ENCODE assay signal across 10 mouse cellular contexts in genomic region chr4:124759305-124759811, GRCm38 (mm10). TPM values are rescaled to one million over a fixed set of nuclear protein-coding genes. Genes with fewer than 3 reads are reported as not detected.
DNase-seq lines count a peak whose midpoint lies in the region; ATAC-seq and TF ChIP-seq lines count a peak whose summit lies in the region.
"Had no signal": no experiment of that assay in that cellular context is flagged by ENCODE, and none has a peak within 500 bp of the region (broad histone marks: within the 10 kb centered on the region; RNA-seq: fewer than 3 reads in every experiment).

No protein-coding gene starts in this region.

- H3K27me3 ChIP-seq in heart, adult 2 months (ENCODE audit: control insufficient read depth, insufficient read depth, low read length): no peaks in the 10 kb centered on the region

- peaks cover 6% of the 10 kb centered on the region for H3K4me1 ChIP-seq in heart, adult 2 months (ENCODE audit: control insufficient read depth, insufficient read depth, low read length)

- no peak for TF ChIP-seq EP300 in heart, adult 2 months (IDR thresholded peaks at IDR 0.05; ENCODE audit: insufficient read depth, low read depth, low read length)

- peak overlapping the region; percentile 7; the same call in 1 of the 2 replicates for H3K27ac ChIP-seq in heart, adult 2 months

- DNase-seq in heart, adult 2 months: peak in 1 of 2 experiments; percentile 20
- DNase-seq in heart, postnatal 25 days (ENCODE audit: low spot score): no peak
- DNase-seq in adrenal gland, postnatal 14 days: peak; percentile 72
- DNase-seq in kidney, postnatal 25 days: peak; percentile 48 to 72
- DNase-seq in frontal cortex, postnatal 14 days (ENCODE audit: low spot score in 2 of 2): no peak
- DNase-seq in urinary bladder, postnatal 10 days (ENCODE audit: low spot score): no peak
- no peak for DNase-seq in retina, postnatal 1 day
- DNase-seq: spleen, adult 18-20 months had no signal

- peaks cover 4% of the 10 kb centered on the region for H3K36me3 ChIP-seq in heart, adult 2 months (ENCODE audit: control insufficient read depth, insufficient read depth, low read length)

- no peak for TF ChIP-seq CTCF in heart, adult 2 months (IDR thresholded peaks at IDR 0.05)

- no peak overlapping the region for H3K9ac ChIP-seq in heart, adult 2 months (ENCODE audit: low read depth, low read length)

- peaks cover 5% of the 10 kb centered on the region for H3K79me2 ChIP-seq in heart, adult 2 months (replicated peaks; ENCODE audit: control insufficient read depth, insufficient read depth, low read length)

- WGBS in heart, adult 2 months: 35% methylated on average over 7 of the region's 7 CpGs

- ATAC-seq in megakaryocyte, adult 5-6 weeks (ENCODE audit: poor library complexity, severe bottlenecking): peak; percentile 63
- ATAC-seq: midbrain, embryonic 16.5 days had no signal

- H3K4me3 ChIP-seq in heart, adult 2 months: no peak overlapping the region

- intact Hi-C loops in heart, adult 2 months (cut with DNase I): no loop called here
- intact Hi-C loops in heart, postnatal 25 days (cut with DNase I): no loop called here

- no peak for TF ChIP-seq POLR2A in heart, adult 2 months (IDR thresholded peaks at IDR 0.05; ENCODE audit: insufficient read depth, low read depth, low read length)

RNA-seq across cellular contexts. Expression of gene Inpp5b, which starts 17.7 kb away (rescaled TPM):
- 1 to 10 TPM; 8.0 to 8.2 TPM for total RNA-seq in heart, adult 2 months (2021)
- 17.8 and 29.8 TPM in 2 replicates for polyA plus RNA-seq in heart, adult 2 months (2012; rRNA removed)
- total RNA-seq in heart, postnatal 25 days (2021): 10 to 100 TPM; 10.1 to 10.4 TPM
- total RNA-seq in adrenal gland, postnatal 14 days (2021): 23.8 and 24.6 TPM in 2 replicates
- total RNA-seq in megakaryocyte, adult 5-6 weeks (2015): 32.6 and 45.0 TPM in 2 replicates
- 40.7 and 48.4 TPM in 2 replicates for total RNA-seq in megakaryocyte, adult 5-6 weeks (2017)

RNA-seq across cellular contexts. Expression of gene Mtf1, which starts 42.5 kb away (rescaled TPM):
- total RNA-seq in heart, adult 2 months (2021): 10 to 100 TPM; 15.3 to 15.7 TPM
- 4.7 and 9.1 TPM in 2 replicates for polyA plus RNA-seq in heart, adult 2 months (2012; rRNA removed)
- 10 to 100 TPM; 13.7 to 16.5 TPM for total RNA-seq in heart, postnatal 25 days (2021)
- total RNA-seq in adrenal gland, postnatal 14 days (2021): 21.1 and 22.5 TPM in 2 replicates
- total RNA-seq in megakaryocyte, adult 5-6 weeks (2015): 22.8 and 25.4 TPM in 2 replicates
- total RNA-seq in megakaryocyte, adult 5-6 weeks (2017): 24.5 and 24.9 TPM in 2 replicates

RNA-seq across cellular contexts. Expression of gene Sf3a3, which starts 44.8 kb away (rescaled TPM):
- total RNA-seq in heart, adult 2 months (2021): 10 to 100 TPM; 18.0 to 19.4 TPM
- polyA plus RNA-seq in heart, adult 2 months (2012; rRNA removed): 7.7 and 11.5 TPM in 2 replicates
- 10 to 100 TPM; 18.4 to 18.6 TPM for total RNA-seq in heart, postnatal 25 days (2021)
- total RNA-seq in adrenal gland, postnatal 14 days (2021): 41.5 and 42.8 TPM in 2 replicates
- 58.3 and 58.6 TPM in 2 replicates for total RNA-seq in megakaryocyte, adult 5-6 weeks (2015)
- total RNA-seq in megakaryocyte, adult 5-6 weeks (2017): 88.3 and 100 TPM in 2 replicates

RNA-seq across cellular contexts. Expression of gene Fhl3, which starts 58.9 kb away (rescaled TPM):
- 10 to 100 TPM in 1 of 2 experiments, 1 to 10 TPM in 1; 7.8 to 11.5 TPM for total RNA-seq in heart, adult 2 months (2021)
- 10.1 and 17.9 TPM in 2 replicates for polyA plus RNA-seq in heart, adult 2 months (2012; rRNA removed)
- total RNA-seq in heart, postnatal 25 days (2021): 10 to 100 TPM; 12.7 to 14.2 TPM
- total RNA-seq in adrenal gland, postnatal 14 days (2021): 7.3 and 8.5 TPM in 2 replicates
- 11.5 and 11.7 TPM in 2 replicates for total RNA-seq in megakaryocyte, adult 5-6 weeks (2015)
- 4.2 and 5.0 TPM in 2 replicates for total RNA-seq in megakaryocyte, adult 5-6 weeks (2017)

Comparison
In these comparisons a context has a peak if more than half of its experiments do, and no peak if none do; other contexts are left out.
1. DNase-seq: peak in adrenal gland, postnatal 14 days (single experiment) and kidney, postnatal 25 days (2 of 2); none in heart, postnatal 25 days (single experiment), frontal cortex, postnatal 14 days (0 of 2), urinary bladder, postnatal 10 days (single experiment) and retina, postnatal 1 day (single experiment).